Mouse (Mus musculus) hindbrain, embryonic 15.5 days (tissue): ENCODE data around the gene Cox7a2. TPM values are rescaled to one million over a fixed set of nuclear protein-coding genes. Genes with fewer than 3 reads are reported as not detected.
A peak's percentile ranks its signal among the peaks of the same experiment; 100 is the strongest.

ENCODE experiments used
- ATAC-seq: fragments of 200-750 bp; cut with Nextera tagmentation; 2 replicates; pipeline ENCODE4 v1.8.0; 2017; ENCODE audit warnings: low read depth, moderate number of reproducible peaks, moderate TSS enrichment; ENCODE audit not compliant: low FRiP score
- H3K27ac ChIP-seq: fragments of 300-500 bp; sonication (generic); replicated peaks from 2 replicates; pipeline ENCODE4 v1.5.1; 2015; ENCODE audit warnings: mild to moderate bottlenecking, inconsistent platforms
- H3K27me3 ChIP-seq: fragments of 300-500 bp; sonication (generic); 2 replicates; pipeline ENCODE4 v1.6.1; 2015; ENCODE audit warnings: control low read depth, inconsistent platforms
- H3K36me3 ChIP-seq: fragments of 300-500 bp; sonication (generic); 2 replicates; pipeline ENCODE4 v1.6.1; 2015; ENCODE audit warnings: control low read depth, inconsistent platforms
- H3K4me1 ChIP-seq: fragments of 300-500 bp; sonication (generic); replicated peaks from 2 replicates; pipeline ENCODE4 v1.6.1; 2015; ENCODE audit warnings: control low read depth, inconsistent platforms
- H3K4me2 ChIP-seq: fragments of 300-500 bp; sonication (generic); 2 replicates; pipeline ENCODE4 v1.6.1; 2015; ENCODE audit warnings: moderate library complexity, mild to moderate bottlenecking, inconsistent platforms
- H3K4me3 ChIP-seq: fragments of 300-500 bp; sonication (generic); 2 replicates; pipeline ENCODE4 v1.5.1; 2015; ENCODE audit warnings: mild to moderate bottlenecking, inconsistent platforms
- H3K9ac ChIP-seq: fragments of 300-500 bp; sonication (generic); 2 replicates; pipeline ENCODE4 v1.6.1; 2015; ENCODE audit warnings: inconsistent platforms
- H3K9me3 ChIP-seq: fragments of 300-500 bp; sonication (generic); 2 replicates; pipeline ENCODE4 v1.6.1; 2016; ENCODE audit warnings: control low read depth, inconsistent platforms
- WGBS: fragments of 180-500 bp; shearing (Covaris S2); methylation state at CpG from one replicate; pipeline ENCODE4 v1.1.7; 2015; 5-methylcytosine and 5-hydroxymethylcytosine counted together
- polyA plus RNA-seq: library from polyadenylated mRNA; unstranded; fragments of >200 nt; fragmentation: Nextera tagmentation; extraction: Ambion mirVana; gene quantifications from 2 replicates; pipeline ENCODE4 v1.2.1, GENCODE M21; 2015

Cox7a2 gene
- polyA plus RNA-seq: 828 and 936 TPM in 2 replicates

DNA sequence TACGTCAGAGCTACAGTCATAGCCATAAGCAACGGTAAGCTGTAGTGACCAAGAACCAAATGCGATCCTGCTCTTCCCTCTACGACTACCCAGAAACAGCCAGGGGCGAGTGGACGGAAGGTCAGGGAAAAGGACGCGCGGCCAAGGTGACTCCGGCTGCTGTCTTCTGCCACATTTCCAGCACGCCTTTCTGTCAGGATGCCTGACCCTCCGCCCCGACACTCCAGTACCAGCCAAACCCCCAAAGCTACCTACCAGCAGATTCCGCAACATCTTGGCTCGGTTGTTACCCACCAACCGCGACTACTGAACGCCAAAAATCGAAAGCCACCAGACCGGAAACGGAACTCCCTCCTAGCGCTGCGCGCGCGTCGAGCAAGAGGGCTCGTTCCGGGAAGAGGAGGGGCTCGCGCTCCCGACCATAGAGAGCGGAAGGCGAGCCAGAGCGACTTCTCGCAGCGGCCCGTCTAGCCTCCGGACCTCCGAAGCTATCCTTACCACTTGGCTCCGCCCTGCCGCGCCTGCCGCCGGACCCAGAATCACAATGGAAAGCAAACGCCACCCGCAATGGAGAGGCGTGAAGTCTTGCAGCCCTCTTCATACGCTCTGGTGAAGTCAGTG, at the start of gene Cox7a2:
Gene Cox7a2 (minus strand): TSS at position 494 of the 621 bp plus-strand sequence.
- peak; percentile 100 for ATAC-seq
- Histone ChIP-seq H3K9me3 (no peaks in the 10 kb centered on the region), H3K4me3 (peak within 1 kb of the TSS; percentile 70), H3K27me3 (no peaks in the 10 kb centered on the region), H3K27ac (peak within 1 kb of the TSS; percentile 86), H3K4me1 (peaks cover 21% of the 10 kb centered on the region), H3K4me2 (peak within 1 kb of the TSS; percentile 71), H3K9ac (peak within 1 kb of the TSS; percentile 85), H3K36me3 (peaks cover 16% of the 10 kb centered on the region)
- WGBS: under 1% methylated on average over 49 of the region's 49 CpGs

DNA sequence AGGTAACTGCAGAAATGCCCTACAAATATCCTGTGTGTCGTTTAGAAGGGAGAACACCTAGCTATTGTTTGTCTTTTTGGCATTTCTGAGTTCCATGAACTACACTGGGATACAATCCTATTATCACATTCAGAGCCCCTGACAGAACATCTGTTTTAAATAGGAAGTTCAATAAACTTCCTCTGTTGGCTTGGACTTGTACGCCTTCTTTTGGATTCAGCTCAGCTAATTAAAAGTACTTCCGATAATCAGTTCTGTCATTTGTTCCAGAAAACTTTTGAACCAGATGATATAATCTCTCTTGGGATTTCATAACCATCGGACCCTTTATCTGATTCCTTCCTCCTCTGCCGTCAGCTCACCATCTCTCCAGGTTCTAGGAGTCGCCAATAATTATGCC, 49.7 kb upstream of the Cox7a2 start:
- H3K4me1 ChIP-seq: no peaks in the 10 kb centered on the region
- no peaks in the 10 kb centered on the region for H3K27me3 ChIP-seq
- no peak overlapping the region for H3K27ac ChIP-seq
- no peak for ATAC-seq
- no peak overlapping the region for H3K9ac ChIP-seq
- no peaks in the 10 kb centered on the region for H3K9me3 ChIP-seq
- no peaks in the 10 kb centered on the region for H3K36me3 ChIP-seq
- H3K4me2 ChIP-seq: no peak overlapping the region
- WGBS: 74% methylated on average over 6 of the region's 6 CpGs
- H3K4me3 ChIP-seq: no peak overlapping the region

DNA sequence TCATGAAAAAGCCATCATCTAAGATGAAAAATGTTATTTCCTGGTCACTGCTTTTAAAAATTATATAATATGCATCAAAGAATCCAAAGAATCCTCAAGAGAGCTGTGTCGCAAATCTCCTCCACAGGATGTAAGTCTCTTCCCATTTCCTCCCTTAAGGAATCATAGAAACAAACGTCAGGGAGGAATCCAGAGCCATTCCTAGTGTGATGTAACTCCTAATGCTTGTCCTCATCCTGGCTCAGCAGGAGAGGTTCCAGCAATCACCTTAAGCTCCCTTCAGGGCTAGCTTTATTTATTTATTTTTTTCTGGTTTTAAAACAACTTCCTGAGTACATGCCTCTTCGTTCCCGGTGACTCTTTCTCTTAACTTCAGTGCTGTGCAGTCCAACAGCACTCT, 47.5 kb upstream of the Cox7a2 start:
- no peaks in the 10 kb centered on the region for H3K9me3 ChIP-seq
- H3K27me3 ChIP-seq: no peaks in the 10 kb centered on the region
- H3K4me2 ChIP-seq: no peak overlapping the region; the same call in 1 of the 2 replicates
- WGBS: 57% methylated on average over 4 of the region's 4 CpGs
- no peaks in the 10 kb centered on the region for H3K4me1 ChIP-seq
- H3K4me3 ChIP-seq: no peak overlapping the region
- no peaks in the 10 kb centered on the region for H3K36me3 ChIP-seq
- no peak overlapping the region for H3K27ac ChIP-seq
- no peak overlapping the region for H3K9ac ChIP-seq
- no peak for ATAC-seq

DNA sequence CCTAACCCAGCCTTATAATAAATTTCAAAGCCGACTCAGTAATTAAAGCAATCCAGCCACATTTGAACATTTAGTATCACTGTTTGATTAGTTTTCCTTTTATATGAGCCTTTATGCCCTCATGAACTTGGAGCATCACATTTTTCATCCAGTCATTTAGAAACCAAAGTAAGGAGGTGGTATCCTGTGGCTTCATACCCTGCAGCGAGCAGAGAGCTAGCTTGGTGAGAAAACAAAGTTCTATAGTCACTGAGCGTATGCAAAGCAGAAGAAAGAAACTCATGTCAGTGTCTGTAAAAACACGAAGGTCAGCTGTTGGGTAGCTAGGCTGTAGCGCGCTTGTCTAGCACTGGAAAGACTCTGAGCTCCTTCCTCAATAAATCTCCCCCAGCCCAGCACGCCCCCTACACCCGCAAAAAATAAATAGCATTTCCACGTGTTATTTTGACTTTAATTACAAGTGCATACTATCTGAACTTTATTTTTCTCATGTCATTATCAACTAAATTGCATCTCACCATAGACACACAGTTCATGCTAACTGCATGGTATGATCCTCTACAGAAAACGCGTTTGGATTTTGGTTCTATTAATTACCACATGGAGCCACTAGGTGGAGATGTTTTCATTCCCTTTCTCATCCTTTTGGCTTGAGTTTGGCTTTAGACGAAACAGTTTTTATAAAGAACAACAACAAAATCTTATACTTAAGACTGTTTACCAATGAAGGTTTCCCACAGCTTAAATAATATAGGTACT, 46.8 kb upstream of the Cox7a2 start:
- Histone ChIP-seq H3K36me3 (no peaks in the 10 kb centered on the region), H3K27ac (no peak overlapping the region), H3K9ac (no peak overlapping the region), H3K4me1 (no peaks in the 10 kb centered on the region), H3K27me3 (no peaks in the 10 kb centered on the region), H3K4me3 (no peak overlapping the region), H3K9me3 (no peaks in the 10 kb centered on the region), H3K4me2 (no peak overlapping the region)
- ATAC-seq: peak; percentile 68; the same call in 1 of the 2 replicates
- 46% methylated on average over 12 of the region's 12 CpGs for WGBS

DNA sequence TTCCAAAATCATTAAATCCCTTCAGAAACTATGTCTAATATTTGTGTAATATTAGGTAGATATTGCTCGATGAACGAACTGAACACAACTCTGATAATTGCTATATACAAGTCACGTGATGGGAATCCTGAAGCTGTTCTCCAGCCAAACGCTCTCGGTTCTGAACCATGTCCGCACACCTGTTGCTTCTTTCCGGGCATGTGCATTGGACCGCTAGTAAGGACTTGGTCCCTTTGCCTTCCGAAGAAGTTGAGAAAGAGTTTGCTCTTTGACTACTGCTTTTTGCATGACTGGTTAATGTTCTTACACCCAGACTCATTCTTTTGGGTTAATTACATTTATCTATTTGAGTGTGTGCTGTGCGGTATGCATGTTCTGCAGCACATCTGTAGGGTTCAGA, 45.7 kb upstream of the Cox7a2 start:
- no peak overlapping the region for H3K27ac ChIP-seq
- WGBS: 88% methylated on average over 10 of the region's 10 CpGs
- no peaks in the 10 kb centered on the region for H3K9me3 ChIP-seq
- H3K9ac ChIP-seq: no peak overlapping the region
- no peaks in the 10 kb centered on the region for H3K27me3 ChIP-seq
- no peaks in the 10 kb centered on the region for H3K36me3 ChIP-seq
- no peak for ATAC-seq
- H3K4me1 ChIP-seq: no peaks in the 10 kb centered on the region
- H3K4me2 ChIP-seq: no peak overlapping the region
- H3K4me3 ChIP-seq: no peak overlapping the region

DNA sequence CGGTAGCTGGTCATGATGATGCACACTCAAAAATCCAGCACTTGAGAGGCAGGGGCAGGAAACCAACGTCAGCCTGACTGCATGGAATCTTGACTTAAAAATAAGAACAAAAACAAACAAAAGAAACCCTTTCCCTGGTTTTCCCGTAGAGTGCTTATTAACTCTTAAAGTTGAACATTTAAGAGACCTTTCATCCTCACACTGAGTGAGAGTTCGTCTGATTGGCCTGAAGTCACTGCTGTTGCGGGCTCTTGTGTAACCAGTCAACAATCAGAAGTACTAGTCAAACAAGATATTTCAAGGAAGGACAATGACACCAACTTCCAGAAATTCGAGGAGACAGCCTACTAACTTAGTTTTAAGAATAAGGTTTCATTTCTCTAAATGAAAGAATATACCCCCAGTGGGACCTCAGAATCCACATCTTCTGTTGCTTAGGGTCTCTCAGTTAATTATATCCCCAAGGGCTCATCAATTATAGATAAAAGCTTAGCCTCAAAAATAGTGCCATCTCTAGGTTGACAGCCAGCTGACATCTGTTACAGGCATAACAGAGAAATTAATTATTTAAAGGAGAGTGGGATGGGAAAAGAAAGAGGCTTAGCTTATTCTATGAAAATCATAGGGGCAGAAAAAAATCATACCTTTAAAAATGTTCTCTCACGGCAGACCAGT, 36.9 kb upstream of the Cox7a2 start:
- no peaks in the 10 kb centered on the region for H3K36me3 ChIP-seq
- no peak overlapping the region for H3K27ac ChIP-seq
- WGBS: 70% methylated on average over 7 of the region's 7 CpGs
- H3K9me3 ChIP-seq: no peaks in the 10 kb centered on the region
- H3K4me1 ChIP-seq: peaks cover 10% of the 10 kb centered on the region
- no peaks in the 10 kb centered on the region for H3K27me3 ChIP-seq
- no peak for ATAC-seq
- no peak overlapping the region for H3K4me3 ChIP-seq
- H3K9ac ChIP-seq: no peak overlapping the region
- H3K4me2 ChIP-seq: no peak overlapping the region

DNA sequence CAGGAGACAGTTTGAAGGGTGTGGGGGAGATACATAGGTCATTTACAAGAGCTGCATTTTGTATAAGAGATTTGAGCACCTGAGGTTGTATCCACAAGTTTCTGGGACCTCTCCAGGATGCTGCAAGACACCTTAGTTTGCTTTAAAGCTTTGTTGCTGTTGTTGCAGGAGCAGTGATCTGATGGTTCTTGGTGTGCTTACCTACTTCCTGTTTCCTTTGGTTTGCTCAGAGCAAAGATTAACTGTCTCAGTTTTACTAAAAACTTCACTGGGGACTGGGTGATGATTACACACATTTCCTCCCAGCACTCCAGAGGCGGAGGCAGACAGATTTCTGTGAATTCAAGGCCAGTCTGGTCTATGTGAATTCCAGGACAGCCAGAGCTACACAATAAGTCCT, 35.4 kb upstream of the Cox7a2 start:
- 86% methylated on average over 1 of the region's 1 CpGs for WGBS
- Histone ChIP-seq H3K4me3 (no peak overlapping the region), H3K4me2 (no peak overlapping the region), H3K4me1 (peaks cover 20% of the 10 kb centered on the region), H3K27me3 (no peaks in the 10 kb centered on the region), H3K9ac (no peak overlapping the region), H3K27ac (no peak overlapping the region), H3K36me3 (no peaks in the 10 kb centered on the region), H3K9me3 (no peaks in the 10 kb centered on the region)
- no peak for ATAC-seq

DNA sequence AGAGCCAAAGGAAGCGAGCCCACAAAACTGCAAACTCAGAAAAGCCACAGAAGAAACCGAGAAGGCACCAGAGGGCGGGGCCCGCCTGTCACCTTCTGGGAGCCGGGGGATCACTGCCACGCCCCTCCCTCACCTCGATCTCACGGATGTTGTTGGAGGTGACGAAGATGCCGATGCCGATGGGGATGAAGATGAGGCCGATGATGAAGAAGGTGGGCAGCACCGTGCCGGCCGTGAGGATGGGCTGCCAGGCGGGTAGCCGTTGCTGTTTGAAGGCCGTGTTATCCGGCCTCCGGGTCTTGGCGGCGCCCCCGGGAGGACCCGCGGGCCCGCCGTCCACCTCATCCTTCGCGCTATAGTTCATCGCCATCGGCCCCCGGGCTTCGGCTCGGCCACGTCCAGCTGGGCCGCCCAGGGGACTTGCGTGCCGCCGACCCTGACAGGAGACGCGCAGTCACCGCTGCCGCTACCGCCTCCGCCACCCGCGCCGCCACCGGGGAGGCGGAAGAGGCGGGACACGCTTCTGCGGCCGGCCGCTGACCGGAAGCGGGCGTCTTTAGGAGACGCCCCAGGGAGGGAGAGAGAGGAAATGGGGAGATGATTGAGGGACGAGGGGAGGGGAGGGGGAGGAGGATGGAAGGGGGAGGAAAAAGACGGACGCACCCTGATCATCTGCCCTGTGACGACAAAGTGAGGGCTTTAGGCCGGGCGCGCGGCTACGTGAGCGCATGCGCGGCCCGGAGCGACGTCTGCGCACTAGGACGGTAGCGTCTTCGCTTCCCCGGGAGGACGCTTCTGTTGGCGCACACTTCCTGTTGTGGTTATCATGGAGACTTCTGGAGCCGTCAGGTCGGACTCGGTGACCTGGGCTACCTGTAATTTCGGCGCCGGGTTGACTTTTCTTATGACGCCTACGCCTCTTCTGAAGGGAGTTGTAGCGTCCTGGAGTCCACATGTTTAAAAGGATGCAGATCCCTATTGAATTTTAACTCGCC, 33.5 kb upstream of the Cox7a2 start, which contains the start of gene Tmem30a:
Gene Tmem30a (minus strand): TSS at position 667 of the 995 bp plus-strand sequence.
- Histone ChIP-seq H3K36me3 (no peaks in the 10 kb centered on the region), H3K4me1 (peaks cover 24% of the 10 kb centered on the region), H3K27me3 (no peaks in the 10 kb centered on the region), H3K9ac (peak within 1 kb of the TSS; percentile 96), H3K4me3 (peak within 1 kb of the TSS; percentile 81), H3K9me3 (no peaks in the 10 kb centered on the region), H3K27ac (peak within 1 kb of the TSS; percentile 89), H3K4me2 (peak within 1 kb of the TSS; percentile 70)
- ATAC-seq: peak; percentile 99
- under 1% methylated on average over 91 of the region's 91 CpGs for WGBS

DNA sequence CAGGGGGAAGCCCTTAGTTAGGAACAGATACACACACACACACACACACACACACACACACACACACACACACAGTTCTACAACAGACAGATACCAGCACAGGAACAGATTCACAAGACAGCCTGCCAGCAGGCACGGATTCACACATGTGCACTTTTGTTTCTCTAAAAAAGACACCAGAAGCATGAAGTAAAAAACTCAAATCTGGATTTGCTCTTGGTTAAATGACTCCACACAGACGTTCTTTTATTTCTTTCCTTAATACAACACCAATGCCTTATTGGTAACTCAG, 26.1 kb upstream of the Cox7a2 start:
- H3K27me3 ChIP-seq: no peaks in the 10 kb centered on the region
- peaks cover 14% of the 10 kb centered on the region for H3K4me1 ChIP-seq
- H3K36me3 ChIP-seq: no peaks in the 10 kb centered on the region
- no peak overlapping the region for H3K27ac ChIP-seq
- no peak overlapping the region for H3K9ac ChIP-seq
- no peak for ATAC-seq
- H3K9me3 ChIP-seq: no peaks in the 10 kb centered on the region
- H3K4me3 ChIP-seq: no peak overlapping the region
- no peak overlapping the region for H3K4me2 ChIP-seq
- WGBS: 66% methylated on average over 2 of the region's 2 CpGs

DNA sequence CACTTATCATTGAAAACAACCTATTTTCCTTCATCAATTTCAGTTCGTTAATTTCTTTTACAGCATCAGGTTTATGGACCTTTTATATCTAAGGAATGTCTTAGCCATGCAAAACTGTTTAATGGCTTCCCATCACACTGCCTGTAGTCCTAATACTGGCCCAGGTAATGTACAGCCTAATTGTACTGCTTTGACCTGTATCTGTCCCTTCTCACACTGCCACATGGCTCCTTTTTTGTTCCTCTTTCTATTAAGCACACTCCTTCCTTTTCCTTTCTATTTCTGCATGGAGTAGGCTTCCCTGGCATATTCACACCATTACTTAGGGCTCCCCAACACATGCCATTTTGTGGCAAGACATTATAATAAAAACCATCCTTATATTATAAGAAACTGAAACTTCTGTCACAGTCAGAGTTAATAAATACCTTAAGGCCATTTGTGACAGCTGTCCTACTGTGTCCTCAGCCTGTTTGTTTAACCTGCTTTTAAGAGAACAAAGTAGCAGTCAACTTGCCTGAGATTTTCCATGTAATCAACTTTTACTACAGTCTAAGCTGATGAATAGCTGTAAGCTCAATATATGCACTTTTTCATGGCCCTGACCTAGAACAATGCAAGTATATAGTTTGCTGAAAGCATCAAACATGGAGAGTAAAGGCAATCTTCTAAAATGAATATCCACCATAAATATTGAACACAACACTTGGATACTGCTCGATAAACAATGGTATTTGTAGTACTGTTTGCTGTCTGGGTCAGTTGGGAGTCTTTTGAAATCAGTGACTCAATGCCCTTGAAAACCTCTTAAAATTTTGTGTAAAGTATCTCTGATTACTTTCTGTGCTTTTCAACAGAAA, 25.5 kb upstream of the Cox7a2 start:
- H3K4me2 ChIP-seq: no peak overlapping the region
- ATAC-seq: no peak
- no peaks in the 10 kb centered on the region for H3K36me3 ChIP-seq
- no peak overlapping the region for H3K9ac ChIP-seq
- no peaks in the 10 kb centered on the region for H3K27me3 ChIP-seq
- WGBS: 94% methylated on average over 2 of the region's 2 CpGs
- H3K4me1 ChIP-seq: peaks cover 10% of the 10 kb centered on the region
- H3K9me3 ChIP-seq: no peaks in the 10 kb centered on the region
- no peak overlapping the region for H3K27ac ChIP-seq
- no peak overlapping the region for H3K4me3 ChIP-seq

DNA sequence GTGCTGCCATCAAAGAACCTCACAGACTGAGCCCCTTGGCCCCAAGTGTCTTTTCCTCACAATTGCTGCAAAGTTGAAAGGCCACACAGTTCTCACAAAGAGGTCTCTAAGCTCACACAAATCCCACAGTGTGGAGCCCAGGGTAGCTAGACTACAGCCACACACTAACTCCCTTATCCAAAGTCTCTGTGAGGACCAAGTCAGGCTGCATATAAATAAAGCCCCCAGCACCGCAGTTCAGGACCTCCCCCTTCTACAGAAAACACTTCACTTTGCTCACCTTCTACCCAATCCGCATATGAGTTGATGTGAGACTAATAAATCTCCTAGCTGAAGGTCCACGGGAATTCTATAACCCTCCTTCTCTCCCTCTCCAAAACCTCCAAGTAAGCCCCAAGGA, 24.8 kb upstream of the Cox7a2 start:
- Histone ChIP-seq H3K9me3 (no peaks in the 10 kb centered on the region), H3K27me3 (no peaks in the 10 kb centered on the region), H3K4me2 (no peak overlapping the region), H3K9ac (no peak overlapping the region), H3K36me3 (no peaks in the 10 kb centered on the region), H3K4me3 (no peak overlapping the region), H3K27ac (no peak overlapping the region), H3K4me1 (peaks cover 9% of the 10 kb centered on the region)
- ATAC-seq: no peak
- 67% methylated on average over 3 of the region's 3 CpGs for WGBS
